Mouse (Mus musculus) midbrain, embryonic 11.5 days (tissue): ENCODE data around the gene Hoxd8. TPM values are rescaled to one million over a fixed set of nuclear protein-coding genes. Genes with fewer than 3 reads are reported as not detected.

Experiments
- ATAC-seq: fragments of 200-750 bp; cut with Nextera tagmentation; 2 replicates; pipeline ENCODE4 v1.8.0; 2017; ENCODE audit warnings: moderate TSS enrichment, moderate library complexity; ENCODE audit not compliant: low FRiP score
- DNase-seq: peaks from one replicate; pipeline ENCODE4 v3.0.0; 2015; ENCODE audit warnings: low spot score; ENCODE audit errors: missing footprints
- H3K27ac ChIP-seq: fragments of 300-500 bp; sonication (generic); 2 replicates; pipeline ENCODE4 v1.5.1; 2014; ENCODE audit warnings: low read depth, low read length
- H3K27me3 ChIP-seq: fragments of 300-500 bp; sonication (generic); 2 replicates; pipeline ENCODE4 v1.6.1; 2014; ENCODE audit warnings: mild to moderate bottlenecking, low read length, moderate library complexity, mixed read lengths; ENCODE audit not compliant: control insufficient read depth, insufficient read depth
- H3K36me3 ChIP-seq: fragments of 300-500 bp; sonication (generic); 2 replicates; pipeline ENCODE4 v1.6.1; 2014; ENCODE audit warnings: mild to moderate bottlenecking, low read length, moderate library complexity, mixed read lengths; ENCODE audit not compliant: control insufficient read depth, insufficient read depth
- H3K4me1 ChIP-seq: fragments of 300-500 bp; sonication (generic); 2 replicates; pipeline ENCODE4 v1.6.1; 2014; ENCODE audit warnings: low read length; ENCODE audit not compliant: control insufficient read depth, insufficient read depth
- H3K4me2 ChIP-seq: fragments of 300-500 bp; sonication (generic); 2 replicates; pipeline ENCODE4 v1.6.1; 2014; ENCODE audit warnings: mild to moderate bottlenecking, moderate library complexity
- H3K4me3 ChIP-seq: fragments of 300-500 bp; sonication (generic); 2 replicates; pipeline ENCODE4 v1.5.1; 2014; ENCODE audit warnings: low read depth, low read length
- H3K9ac ChIP-seq: fragments of 300-500 bp; sonication (generic); 2 replicates; pipeline ENCODE4 v1.6.1; 2014; ENCODE audit warnings: low read length
- H3K9me3 ChIP-seq: fragments of 300-500 bp; sonication (generic); 2 replicates; pipeline ENCODE4 v1.6.1; 2016; ENCODE audit warnings: low read length; ENCODE audit not compliant: control insufficient read depth
- WGBS: fragments of 180-500 bp; shearing (Covaris S2); extraction: QIAGEN DNeasy Blood & Tissue Kit; methylation state at CpG from one replicate; pipeline ENCODE4 v1.1.7; 2014; 5-methylcytosine and 5-hydroxymethylcytosine counted together
- polyA plus RNA-seq: library from polyadenylated mRNA; unstranded; fragments of >200 nt; fragmentation: Nextera tagmentation; extraction: Ambion mirVana; gene quantifications from 2 replicates; pipeline ENCODE4 v1.2.1, GENCODE M21; 2014

Gene Hoxd8
- polyA plus RNA-seq, 1 experiment from 2014 or later: 0.11 TPM

DNA sequence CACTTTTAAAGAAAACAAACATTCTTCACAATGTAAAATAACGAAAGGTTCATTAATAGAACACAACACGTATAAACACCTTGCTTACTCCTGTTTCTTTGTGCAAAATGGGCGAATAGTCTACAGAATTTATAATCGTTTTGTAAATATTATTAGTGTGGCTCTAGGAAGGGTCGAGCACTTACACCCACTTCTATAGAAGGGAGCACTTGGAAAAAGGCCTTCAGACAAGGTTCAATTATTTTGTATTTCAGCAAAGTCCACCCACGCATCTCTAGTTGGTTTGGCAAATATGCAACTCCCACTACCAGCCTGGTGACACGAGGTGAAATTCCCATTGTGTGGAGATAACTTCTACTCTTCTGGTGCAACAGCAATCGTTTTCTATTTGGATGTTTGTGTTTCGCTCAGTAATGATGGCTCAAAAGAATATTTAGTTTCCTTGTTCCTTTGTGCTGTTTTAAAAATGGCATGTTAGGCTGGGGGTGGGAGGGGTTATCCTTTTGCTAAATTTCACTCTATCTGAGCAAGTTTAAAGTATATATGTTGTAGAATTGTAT, 44.1 kb downstream of the Hoxd8 start:
- Histone ChIP-seq H3K4me2 (no peak overlapping the region), H3K9me3 (no peaks in the 10 kb centered on the region), H3K9ac (no peak overlapping the region), H3K4me3 (no peak overlapping the region), H3K27ac (no peak overlapping the region), H3K4me1 (peaks cover 9% of the 10 kb centered on the region), H3K36me3 (no peaks in the 10 kb centered on the region), H3K27me3 (peaks cover 98% of the 10 kb centered on the region)
- WGBS: 3% methylated on average over 9 of the region's 9 CpGs
- no peak for ATAC-seq
- peak; percentile 95 for DNase-seq

DNA sequence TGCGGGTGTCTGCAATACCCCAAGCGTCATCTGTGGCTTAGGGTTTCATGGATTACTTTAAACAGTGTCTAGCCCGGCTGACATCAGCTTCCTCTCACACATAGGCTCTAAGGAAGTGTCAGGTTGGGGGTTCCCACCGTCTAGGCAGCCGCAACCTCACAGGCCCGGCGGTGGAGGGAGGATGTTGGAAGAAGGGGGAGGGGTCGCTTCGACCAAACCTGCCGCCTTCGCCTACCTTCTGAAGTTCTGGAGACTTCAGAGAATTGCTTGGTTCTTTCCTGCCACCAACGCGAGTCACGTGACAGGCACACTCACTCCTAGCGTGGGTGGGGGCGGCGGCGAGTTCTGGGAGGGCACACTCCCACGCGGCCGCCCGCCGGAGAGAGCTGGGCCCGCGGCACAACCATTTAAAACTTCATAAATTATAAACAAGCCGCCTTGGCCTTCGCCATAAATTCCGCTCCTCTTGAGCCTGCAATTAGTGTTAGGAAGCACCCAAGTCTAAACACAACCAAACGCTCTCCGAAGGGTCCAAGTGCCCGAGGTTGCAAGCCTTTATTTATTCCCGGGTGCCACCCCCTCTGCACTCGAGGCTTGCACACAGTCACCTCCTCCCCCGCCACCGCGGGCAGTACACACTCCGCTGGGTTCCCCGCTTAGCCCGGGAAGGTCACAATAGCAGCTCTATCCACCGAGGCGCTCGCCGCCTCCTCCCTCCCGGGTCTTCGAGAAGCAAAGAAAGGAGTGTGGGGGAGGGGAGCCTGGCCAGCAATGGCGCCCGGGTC, 45.1 kb downstream of the Hoxd8 start:
- no peaks in the 10 kb centered on the region for H3K36me3 ChIP-seq
- H3K27me3 ChIP-seq: peaks cover 98% of the 10 kb centered on the region
- DNase-seq (peak; percentile 97), ATAC-seq (peak; percentile 89)
- H3K4me2 ChIP-seq: peak overlapping the region; percentile 42
- peak overlapping the region; percentile 9 for H3K4me3 ChIP-seq
- no peak overlapping the region for H3K27ac ChIP-seq
- peaks cover 9% of the 10 kb centered on the region for H3K4me1 ChIP-seq
- WGBS: 1% methylated on average over 47 of the region's 47 CpGs
- peak overlapping the region; percentile 27 for H3K9ac ChIP-seq
- no peaks in the 10 kb centered on the region for H3K9me3 ChIP-seq

- Histone ChIP-seq H3K4me2 (no peak overlapping the region), H3K4me1 (peaks cover 9% of the 10 kb centered on the region), H3K27ac (no peak overlapping the region), H3K36me3 (no peaks in the 10 kb centered on the region), H3K4me3 (no peak overlapping the region), H3K9ac (no peak overlapping the region), H3K27me3 (peaks cover 93% of the 10 kb centered on the region), H3K9me3 (no peaks in the 10 kb centered on the region)
- ATAC-seq (no peak), DNase-seq (peak; percentile 93)
- WGBS: 6% methylated on average over 5 of the region's 5 CpGs
Measured at GRCm38 (mm10) chr2:74750731-74751250, 46.4 kb downstream of the Hoxd8 start.

DNA sequence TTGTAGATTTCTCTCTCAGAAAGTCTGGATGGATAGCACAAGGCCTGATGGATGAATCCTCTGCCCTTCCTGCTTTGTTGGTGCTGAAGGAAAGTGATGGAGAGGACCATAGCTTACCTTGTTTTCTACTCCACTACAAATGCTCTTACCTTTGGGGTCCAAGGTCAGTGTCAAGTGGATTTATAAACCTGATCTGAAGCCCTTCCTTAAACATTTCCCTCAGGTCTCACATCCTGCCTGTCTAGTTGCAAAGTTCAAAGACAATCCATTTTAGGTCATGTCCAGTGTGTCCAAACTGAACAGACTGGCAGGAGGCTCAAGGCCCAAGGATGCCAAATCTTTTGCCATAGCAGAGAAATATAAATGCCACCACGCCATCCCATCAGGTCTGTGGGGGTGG, 47.4 kb downstream of the Hoxd8 start:
- Histone ChIP-seq H3K9me3 (no peaks in the 10 kb centered on the region), H3K9ac (no peak overlapping the region), H3K27ac (no peak overlapping the region), H3K4me2 (no peak overlapping the region), H3K36me3 (no peaks in the 10 kb centered on the region), H3K27me3 (peaks cover 91% of the 10 kb centered on the region), H3K4me3 (no peak overlapping the region), H3K4me1 (peaks cover 9% of the 10 kb centered on the region)
- DNase-seq: peak; percentile 91
- ATAC-seq: no peak
- WGBS: 67% methylated on average over 1 of the region's 1 CpGs

DNA sequence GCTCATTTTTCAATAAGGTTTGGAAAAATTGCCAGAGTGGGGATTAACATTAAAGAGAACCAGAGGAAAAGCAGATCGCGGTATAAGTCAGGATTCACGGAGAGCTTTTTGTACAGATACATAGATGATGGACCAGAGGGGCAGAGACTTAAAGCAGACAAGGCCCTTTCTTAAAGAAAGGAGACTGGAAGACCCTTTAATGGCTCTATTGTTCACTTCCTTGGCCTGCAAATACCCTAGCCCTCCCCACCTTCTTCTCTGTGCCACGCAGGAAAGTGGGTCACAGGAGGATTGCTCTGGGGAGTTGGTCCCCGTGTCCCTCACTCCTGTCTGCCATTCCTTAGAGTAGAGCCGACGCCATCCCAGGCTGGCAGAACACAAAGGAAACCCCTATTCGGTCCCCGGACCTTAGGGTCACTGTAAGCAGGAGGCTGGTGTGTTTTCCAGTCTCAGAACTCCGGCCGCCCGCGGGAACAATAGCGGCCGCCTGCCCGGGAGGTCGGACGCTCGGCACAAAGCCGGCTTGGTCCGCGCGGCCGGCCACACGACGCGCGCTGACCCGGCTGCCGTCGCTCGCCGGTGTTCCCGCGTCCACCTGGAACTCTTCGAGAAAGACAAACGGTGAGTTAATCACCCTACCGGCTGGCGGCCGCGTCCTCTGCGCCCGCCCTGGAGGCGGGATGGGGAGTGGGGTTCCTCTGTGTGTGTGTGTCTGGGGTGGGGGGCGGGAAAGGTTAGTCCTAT, 48.2 kb downstream of the Hoxd8 start:
- H3K36me3 ChIP-seq: no peaks in the 10 kb centered on the region
- 1% methylated on average over 45 of the region's 45 CpGs for WGBS
- no peak overlapping the region for H3K27ac ChIP-seq
- H3K27me3 ChIP-seq: peaks cover 83% of the 10 kb centered on the region
- peaks cover 9% of the 10 kb centered on the region for H3K4me1 ChIP-seq
- no peaks in the 10 kb centered on the region for H3K9me3 ChIP-seq
- DNase-seq (peak; percentile 96), ATAC-seq (no peak)
- peak overlapping the region; percentile 33 for H3K4me2 ChIP-seq
- H3K9ac ChIP-seq: no peak overlapping the region
- peak overlapping the region; percentile 13 for H3K4me3 ChIP-seq

GRCm38 (mm10) chr2:74753175-74753523, 48.7 kb downstream of the Hoxd8 start:
- H3K9me3 ChIP-seq: no peaks in the 10 kb centered on the region
- H3K27ac ChIP-seq: no peak overlapping the region
- 0% methylated on average over 25 of the region's 25 CpGs for WGBS
- no peaks in the 10 kb centered on the region for H3K36me3 ChIP-seq
- H3K4me2 ChIP-seq: peak overlapping the region; percentile 33
- peaks cover 9% of the 10 kb centered on the region for H3K4me1 ChIP-seq
- no peak for ATAC-seq
- no peak overlapping the region for H3K9ac ChIP-seq
- H3K4me3 ChIP-seq: peak overlapping the region; percentile 13
- peaks cover 80% of the 10 kb centered on the region for H3K27me3 ChIP-seq
- no peak for DNase-seq

GRCm38 (mm10) chr2:74753711-74754110, 49.3 kb downstream of the Hoxd8 start:
- Histone ChIP-seq H3K27ac (no peak overlapping the region), H3K27me3 (peaks cover 80% of the 10 kb centered on the region), H3K36me3 (no peaks in the 10 kb centered on the region), H3K9ac (no peak overlapping the region), H3K4me2 (no peak overlapping the region), H3K9me3 (no peaks in the 10 kb centered on the region), H3K4me1 (peaks cover 9% of the 10 kb centered on the region), H3K4me3 (no peak overlapping the region)
- peak; percentile 90 for DNase-seq
- 14% methylated on average over 5 of the region's 5 CpGs for WGBS
- ATAC-seq: no peak
